In the genomic region with DNA sequence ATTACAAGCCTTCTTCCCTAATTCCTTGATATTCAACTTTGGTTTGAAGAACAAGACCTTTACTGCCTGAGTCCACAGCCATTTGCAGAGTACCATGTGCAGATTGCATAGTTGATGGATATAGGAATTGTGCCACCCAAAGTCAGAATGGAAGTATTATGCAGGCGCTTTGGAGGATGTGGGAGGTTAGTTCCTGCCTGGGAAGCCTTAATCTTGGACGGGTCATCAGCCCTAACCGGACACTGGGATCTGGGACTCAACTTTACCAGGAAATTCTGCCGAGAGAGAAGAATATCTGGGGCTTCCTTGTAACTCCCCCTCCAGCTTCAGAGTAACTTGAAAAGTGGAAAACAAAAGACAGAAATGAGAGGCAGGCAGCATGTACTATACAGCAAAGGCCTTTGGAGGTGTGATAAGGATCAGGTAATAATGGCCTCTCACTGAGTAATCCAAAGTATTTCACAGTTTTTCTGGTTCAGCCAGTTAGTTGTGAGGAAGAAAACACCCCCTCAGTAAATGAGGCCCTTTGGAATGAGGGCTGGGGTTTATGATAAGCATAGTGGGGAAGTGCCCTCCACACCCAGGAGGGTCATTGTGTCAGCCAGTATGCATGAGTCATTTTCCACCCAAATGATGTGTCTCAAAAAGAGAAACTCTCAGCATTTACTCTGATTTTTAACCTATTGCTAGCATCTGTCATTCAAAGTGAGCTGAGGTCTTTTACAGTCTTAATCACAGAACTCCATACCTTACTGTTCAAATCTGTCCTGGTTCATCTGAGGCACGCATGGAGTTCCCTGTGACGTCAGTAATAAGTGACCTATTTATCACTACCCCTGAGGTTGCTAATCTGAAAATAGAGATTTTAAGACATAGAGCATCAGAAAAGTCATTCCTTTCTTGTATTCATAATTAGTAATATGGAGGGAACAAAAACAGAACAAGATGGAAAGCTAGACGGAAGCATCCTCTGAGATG, we compare ENCODE assay signal across 14 mouse cellular contexts.
DNase-seq lines count a peak whose midpoint lies in the region; ATAC-seq and TF ChIP-seq lines count a peak whose summit lies in the region.
"Had no signal": no experiment of that assay in that cellular context is flagged by ENCODE, and none has a peak within 500 bp of the region (broad histone marks: within the 10 kb centered on the region; RNA-seq: fewer than 3 reads in every experiment).

No protein-coding gene starts in this region.

- peaks cover 6 to 9% of the 10 kb centered on the region in 2 experiments; a peak in 2 of 4 replicates for H3K4me1 ChIP-seq in heart, embryonic 14.5 days (ENCODE audit: control insufficient read depth in 2 of 2, insufficient read depth in 2 of 2, low read length in 2 of 2)
- no peaks in the 10 kb centered on the region for H3K4me1 ChIP-seq in cerebellum, adult 2 months (ENCODE audit: control insufficient read depth, insufficient read depth, low read length)
- H3K4me1 ChIP-seq: neural tube, embryonic 12.5 days had no signal

- H3K27me3 ChIP-seq in heart, embryonic 14.5 days (ENCODE audit: control insufficient read depth, insufficient read depth, low read length) = no peaks in the 10 kb centered on the region
- no peaks in the 10 kb centered on the region; the same call in 1 of the 2 replicates for H3K27me3 ChIP-seq in cerebellum, adult 2 months (ENCODE audit: control insufficient read depth, insufficient read depth, low read length)
- H3K27me3 ChIP-seq: megakaryocyte, embryonic 14.5 days; neural tube, embryonic 12.5 days had no signal

- DNase-seq in heart, postnatal 25 days (ENCODE audit: low spot score) = no peak
- peak; percentile 7 for DNase-seq in urinary bladder, postnatal 25 days (ENCODE audit: low spot score)
- DNase-seq in urinary bladder, adult 2 months (ENCODE audit: low spot score) = no peak
- peak; percentile 34 for DNase-seq in lung, postnatal 25 days (ENCODE audit: low spot score)
- DNase-seq in cerebellum, adult 2 months = no peak
- DNase-seq in spleen, adult 18-20 months = no peak
- no peak for DNase-seq in cerebellum, postnatal 14 days
- DNase-seq: cerebellum, postnatal 25 days; right cerebral cortex, postnatal 4 days; thymus, adult 2 months had no signal

- H3K4me3 ChIP-seq in heart, embryonic 14.5 days (ENCODE audit: control insufficient read depth in 1 of 2, insufficient read depth in 1 of 2, low read depth in 1 of 2, low read length in 2 of 2) = no peak overlapping the region
- no peak overlapping the region for H3K4me3 ChIP-seq in cerebellum, adult 2 months (replicated peaks; ENCODE audit: insufficient read depth, low read depth, low read length)
- H3K4me3 ChIP-seq: neural tube, embryonic 12.5 days had no signal

- H3K9me3 ChIP-seq in heart, embryonic 14.5 days (ENCODE audit: control insufficient read depth, low read length) = no peaks in the 10 kb centered on the region
- H3K9me3 ChIP-seq: megakaryocyte, embryonic 14.5 days; neural tube, embryonic 12.5 days had no signal

- H3K27ac ChIP-seq in heart, embryonic 14.5 days (replicated peaks in 1 of 2; ENCODE audit: control insufficient read depth in 1 of 2, insufficient read depth in 1 of 2, low read depth in 2 of 2, low read length in 2 of 2) = peak overlapping the region; percentile 6 to 8; a peak in 1 of 4 replicates
- H3K27ac ChIP-seq in cerebellum, adult 2 months (ENCODE audit: insufficient read depth, low read length) = no peak overlapping the region
- H3K27ac ChIP-seq: neural tube, embryonic 12.5 days had no signal

- no peak overlapping the region for H3K4me2 ChIP-seq in heart, embryonic 14.5 days (ENCODE audit: low read length)
- H3K4me2 ChIP-seq: neural tube, embryonic 12.5 days had no signal

- no peak overlapping the region for H3K9ac ChIP-seq in heart, embryonic 14.5 days (ENCODE audit: low read length)
- H3K9ac ChIP-seq: neural tube, embryonic 12.5 days had no signal

- ATAC-seq in heart, embryonic 14.5 days (ENCODE audit: insufficient number of reproducible peaks, insufficient read depth, low FRiP score, low read depth) = no peak
- ATAC-seq: CD4-positive, CD25-positive, alpha-beta regulatory T cell, adult 4 months had no signal

- 52% methylated on average over 7 of the region's 7 CpGs for whole genome bisulfite sequencing in heart, embryonic 14.5 days
- WGBS in cerebellum, adult 2 months = 85% methylated on average over 7 of the region's 7 CpGs

- TF ChIP-seq CTCF in cerebellum, adult 2 months (IDR thresholded peaks at IDR 0.05; ENCODE audit: borderline replicate concordance, insufficient read depth, low read depth, low read length) = no peak

- intact Hi-C loops in heart, postnatal 25 days (cut with DNase I) = no loop called here

- TF ChIP-seq POLR2A in cerebellum, adult 2 months (IDR thresholded peaks at IDR 0.05; ENCODE audit: borderline replicate concordance, insufficient read depth, low read length) = no peak

- H3K36me3 ChIP-seq in heart, embryonic 14.5 days (ENCODE audit: control insufficient read depth, insufficient read depth, low read length) = no peaks in the 10 kb centered on the region
- H3K36me3 ChIP-seq: neural tube, embryonic 12.5 days had no signal

Comparison
In these comparisons a context has a peak if more than half of its experiments do, and no peak if none do; other contexts are left out.
1. DNase-seq: peak in urinary bladder, postnatal 25 days (single experiment) and lung, postnatal 25 days (single experiment); none in heart, postnatal 25 days (single experiment), urinary bladder, adult 2 months (single experiment), cerebellum, adult 2 months (0 of 2), spleen, adult 18-20 months (0 of 2) and cerebellum, postnatal 14 days (0 of 2).